Mouse (Mus musculus) E14TG2a.4 (cell line): Measurements from ENCODE around the gene Yipf2.

Source experiments
- CTCF ChIP-seq: conservative IDR thresholded peaks from 2 replicates; pipeline ENCODE4 v1.5.1; 2014; ENCODE audit warnings: low read length
- NANOG ChIP-seq: IDR thresholded peaks from 2 replicates; pipeline ENCODE4 v1.6.1; 2014; ENCODE audit warnings: borderline replicate concordance, low read length, mixed read lengths

GRCm38 (mm10) chr9:21593122-21593721 is 594 bp upstream of the Yipf2 start:
- TF ChIP-seq CTCF (no peak), NANOG (no peak)
